Comparison of ENCODE assay signal across 19 mouse cellular contexts in genomic region chr5:126104464-126104863, GRCm38 (mm10).
A peak's percentile ranks its signal among the peaks of the same experiment; 100 is the strongest.
DNase-seq lines count a peak whose midpoint lies in the region; TF ChIP-seq lines count a peak whose summit lies in the region.
"Had no signal": no experiment of that assay in that cellular context is flagged by ENCODE, and none has a peak within 500 bp of the region (broad histone marks: within the 10 kb centered on the region; RNA-seq: fewer than 3 reads in every experiment).

No protein-coding gene starts in this region.

- no peaks in the 10 kb centered on the region for H3K36me3 ChIP-seq in ES-E14 (ENCODE audit: control insufficient read depth, insufficient read depth, low read length, poor library complexity, severe bottlenecking)
- H3K36me3 ChIP-seq: embryonic facial prominence, embryonic 10.5 days; embryonic facial prominence, embryonic 12.5 days; forebrain, embryonic 15.5 days had no signal

- peak overlapping the region; percentile 94 for H3K27ac ChIP-seq in ES-E14 (ENCODE audit: insufficient read depth, low read depth, low read length, poor library complexity, severe bottlenecking)
- H3K27ac ChIP-seq: embryonic facial prominence, embryonic 10.5 days; embryonic facial prominence, embryonic 12.5 days; forebrain, embryonic 13.5 days; forebrain, embryonic 15.5 days had no signal

- H3K4me1 ChIP-seq in ES-E14 (ENCODE audit: control insufficient read depth in 2 of 2, insufficient read depth in 2 of 2, low read length in 2 of 2, poor library complexity in 1 of 2), result peaks cover 2 to 3% of the 10 kb centered on the region in 2 experiments; a peak in 3 of 4 replicates
- H3K4me1 ChIP-seq: embryonic facial prominence, embryonic 10.5 days; embryonic facial prominence, embryonic 12.5 days; forebrain, embryonic 15.5 days had no signal

- peak; percentile 77 for DNase-seq in ES-CJ7 (ENCODE audit: low read depth, low spot score)
- peak; percentile 54 for DNase-seq in ES-E14 (ENCODE audit: low read depth, low spot score)
- DNase-seq in ZHBTc4 (ENCODE audit: low read depth, low spot score), result peak; percentile 89
- DNase-seq in ovary, postnatal 36 days (ENCODE audit: low spot score), result no peak
- DNase-seq in embryo, embryonic 10 days (ENCODE audit: low spot score), result no peak
- DNase-seq: adrenal gland, adult 2 months; adrenal gland, postnatal 10 days; adrenal gland, postnatal 25 days; cerebellum, adult 11 months; cerebellum, adult 18-20 months; cerebellum, adult 8-10 months; cerebellum, adult 9-11 months; cerebellum, postnatal 14 days; cerebellum, postnatal 36 days; forebrain, postnatal 0 days had no signal

- H3K9ac ChIP-seq in ES-E14 (ENCODE audit: insufficient read depth, low read depth, low read length, poor library complexity, severe bottlenecking), result no peak overlapping the region
- H3K9ac ChIP-seq: embryonic facial prominence, embryonic 12.5 days; forebrain, embryonic 13.5 days; forebrain, embryonic 15.5 days; forebrain, postnatal 0 days had no signal

- in situ Hi-C loops in ES-E14 (cut with MboI; ENCODE audit: low sequenced_read_pairs in 2 of 2, unreplicated experiment in 2 of 2), result no loop called here

- H3K9me3 ChIP-seq in ES-E14 (ENCODE audit: control insufficient read depth, insufficient read depth, low read depth, low read length), result no peaks in the 10 kb centered on the region
- H3K9me3 ChIP-seq: embryonic facial prominence, embryonic 10.5 days; embryonic facial prominence, embryonic 12.5 days; forebrain, embryonic 13.5 days; forebrain, embryonic 15.5 days had no signal

- no peak overlapping the region for H3K4me3 ChIP-seq in ES-E14 (ENCODE audit: insufficient read depth in 1 of 2, low read depth in 1 of 2, low read length in 2 of 2, poor library complexity in 1 of 2, severe bottlenecking in 1 of 2)
- H3K4me3 ChIP-seq: embryonic facial prominence, embryonic 10.5 days; embryonic facial prominence, embryonic 12.5 days; forebrain, embryonic 13.5 days; forebrain, embryonic 15.5 days had no signal

TF ChIP-seq in ES-E14, 5 proteins besides CTCF, POLR2A, EP300 and RAD21:
- TF ChIP-seq ZNF384 (IDR thresholded peaks at IDR 0.05; ENCODE audit: low read depth, low read length) (no peak), MAFK (IDR thresholded peaks at IDR 0.05; ENCODE audit: insufficient read depth, low read depth, low read length) (no peak), HCFC1 (IDR thresholded peaks at IDR 0.05; ENCODE audit: borderline replicate concordance, insufficient read depth, low read length) (no peak), CHD2 (IDR thresholded peaks at IDR 0.05; ENCODE audit: low read depth, low read length) (no peak), ZC3H11A (IDR thresholded peaks at IDR 0.05; ENCODE audit: borderline replicate concordance, low read depth, low read length) (no peak)

Comparison
In these comparisons a context has a peak if more than half of its experiments do, and no peak if none do; other contexts are left out.
1. DNase-seq: peak in ES-CJ7 (single experiment), ES-E14 (single experiment) and ZHBTc4 (single experiment); none in ovary, postnatal 36 days (single experiment) and embryo, embryonic 10 days (single experiment).